1 mouse cellular context compared by ENCODE assay signal in the genomic region with DNA sequence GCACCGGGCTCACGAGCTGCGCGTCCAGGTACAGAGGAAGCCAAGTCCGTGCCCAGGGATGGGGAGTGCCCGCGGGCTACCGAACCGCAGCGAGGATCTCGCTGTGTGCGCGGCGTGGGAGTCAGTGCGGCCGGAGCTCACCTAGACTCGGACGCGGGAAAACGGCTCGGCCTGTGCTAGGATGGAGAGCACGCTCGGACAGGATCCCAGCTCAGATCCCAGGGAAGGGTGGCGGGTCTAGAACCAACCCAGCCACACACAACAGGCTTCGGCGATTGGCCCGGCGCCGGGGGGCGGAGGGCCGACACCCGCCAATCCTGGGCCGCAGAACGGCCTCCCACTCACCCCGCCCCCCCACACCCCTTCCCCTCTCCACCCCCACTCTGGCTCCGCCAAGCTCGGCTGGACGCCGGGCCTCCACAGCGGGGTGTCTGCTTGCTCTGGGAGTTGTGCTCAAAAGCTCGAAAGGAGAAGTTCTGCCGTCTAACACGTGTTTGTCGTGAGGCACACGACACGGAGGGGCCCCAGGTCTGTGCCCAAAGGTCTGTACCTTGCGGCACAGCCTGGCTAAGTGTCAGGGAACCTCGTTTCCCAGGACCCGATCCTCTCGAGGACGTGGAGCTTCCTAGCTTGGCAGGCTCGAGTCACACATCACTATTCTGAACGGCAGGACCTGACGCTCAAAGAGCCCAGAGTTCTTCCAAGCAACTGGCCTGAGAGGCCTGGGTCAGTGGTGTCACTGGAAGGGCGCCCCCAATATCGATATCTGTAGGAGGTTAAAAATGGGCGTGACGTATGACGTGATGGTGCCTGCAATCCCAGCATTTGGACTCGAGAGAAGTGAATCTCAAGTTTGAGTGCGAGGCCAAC.
A peak's percentile ranks its signal among the peaks of the same experiment; 100 is the strongest.
TF ChIP-seq lines count a peak whose summit lies in the region.

TSS of gene Cbs (minus strand) at position 297 of the 870 bp plus-strand sequence.

TF ChIP-seq in MEL, 35 proteins besides CTCF, POLR2A, EP300 and RAD21 (continued from another document):
- TF ChIP-seq POLR2AphosphoS5 (IDR thresholded peaks at IDR 0.05; ENCODE audit: borderline replicate concordance, low read depth, low read length) (no peak), BHLHE40 (IDR thresholded peaks at IDR 0.05; ENCODE audit: borderline replicate concordance, low read depth, low read length) (no peak), ZMIZ1 (IDR thresholded peaks at IDR 0.05; ENCODE audit: low read depth, low read length) (peak; percentile 60; the same call in 1 of the 2 replicates)
